Mouse (Mus musculus): ENCODE measurements around the gene Matn3. TPM values are rescaled to one million over a fixed set of nuclear protein-coding genes. Genes with fewer than 3 reads are reported as not detected.

Matn3 gene
- polyA plus RNA-seq, 1 experiment = not detected

- TF ChIP-seq GATA1 (IDR thresholded peaks at IDR 0.05; ENCODE audit: low read length) = no peak
These were observed 22.1 kb downstream of the Matn3 start for GRCm38 (mm10) chr12:8969828-8970227.

- no peak for TF ChIP-seq GATA1 (IDR thresholded peaks at IDR 0.05; ENCODE audit: low read length)
These were observed 26.2 kb downstream of the Matn3 start, which contains the start of gene Wdr35 for GRCm38 (mm10) chr12:8973820-8974465. Gene Wdr35, plus strand, starts transcription at chr12:8973892.

- TF ChIP-seq GATA1 (IDR thresholded peaks at IDR 0.05; ENCODE audit: low read length) = no peak
These were observed 27.3 kb downstream of the Matn3 start for GRCm38 (mm10) chr12:8975076-8975475.

- no peak for TF ChIP-seq GATA1 (IDR thresholded peaks at IDR 0.05; ENCODE audit: low read length)
These were observed 45.5 kb downstream of the Matn3 start for GRCm38 (mm10) chr12:8993231-8993630.

- TF ChIP-seq GATA1 (IDR thresholded peaks at IDR 0.05; ENCODE audit: low read length) = no peak
These were observed 50.6 kb downstream of the Matn3 start for GRCm38 (mm10) chr12:8998318-8998717.

- TF ChIP-seq GATA1 (IDR thresholded peaks at IDR 0.05; ENCODE audit: low read length) = no peak
These were observed 54.4 kb downstream of the Matn3 start for GRCm38 (mm10) chr12:9002038-9002648.

- TF ChIP-seq GATA1 (IDR thresholded peaks at IDR 0.05; ENCODE audit: low read length) = no peak
These were observed 59.4 kb downstream of the Matn3 start for GRCm38 (mm10) chr12:9007146-9007545.

- no peak for TF ChIP-seq GATA1 (IDR thresholded peaks at IDR 0.05; ENCODE audit: low read length)
These were observed 60.1 kb downstream of the Matn3 start for GRCm38 (mm10) chr12:9007811-9008210.

GRCm38 (mm10) chr12:9010311-9010710 is 62.6 kb downstream of the Matn3 start:
- TF ChIP-seq GATA1 (IDR thresholded peaks at IDR 0.05; ENCODE audit: low read length) = no peak

GRCm38 (mm10) chr12:9016376-9016775 is 68.6 kb downstream of the Matn3 start:
- TF ChIP-seq GATA1 (IDR thresholded peaks at IDR 0.05; ENCODE audit: low read length) = no peak

GRCm38 (mm10) chr12:9020431-9020830 is 72.7 kb downstream of the Matn3 start:
- TF ChIP-seq GATA1 (IDR thresholded peaks at IDR 0.05; ENCODE audit: low read length) = no peak

GRCm38 (mm10) chr12:9020986-9021385 is 73.3 kb downstream of the Matn3 start:
- no peak for TF ChIP-seq GATA1 (IDR thresholded peaks at IDR 0.05; ENCODE audit: low read length)

Other genes with a start within 250 kb of the Matn3 start
- 0.32 and 0.70 TPM in 2 replicates for gene Sdc1, start 176.6 kb upstream of the Matn3 start, polyA plus RNA-seq (2012)
- 15.5 and 19.4 TPM in 2 replicates for gene Laptm4a, start 26.3 kb upstream of the Matn3 start, polyA plus RNA-seq (2012)
- gene Wdr35, start 26.0 kb downstream of the Matn3 start, polyA plus RNA-seq (2012) = not detected in 2 replicates
- not detected in 2 replicates for gene Ttc32, start 82.1 kb downstream of the Matn3 start, polyA plus RNA-seq (2012)

All from G1E-ER4 (cell line).